19 mouse cellular contexts compared by ENCODE assay signal in the genomic region with DNA sequence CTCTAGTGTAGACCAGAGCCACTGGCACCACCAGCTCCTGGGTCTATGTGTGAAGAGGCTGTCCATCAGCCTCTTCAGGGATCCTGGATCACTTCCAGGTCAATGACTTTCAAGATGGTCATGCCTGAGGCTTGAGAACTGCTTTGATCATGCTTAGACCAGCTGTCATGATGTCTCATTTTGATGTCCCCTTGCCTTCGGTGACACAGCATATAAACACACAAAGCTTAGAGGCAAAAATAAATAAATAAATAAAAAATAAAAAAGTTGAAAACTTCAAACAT.
DNase-seq lines count a peak whose midpoint lies in the region; ATAC-seq lines count a peak whose summit lies in the region.
"Had no signal": no experiment of that assay in that cellular context is flagged by ENCODE, and none has a peak within 500 bp of the region (broad histone marks: within the 10 kb centered on the region; RNA-seq: fewer than 3 reads in every experiment).

No protein-coding gene starts in this region.

- H3K36me3 ChIP-seq in hindbrain, embryonic 16.5 days (ENCODE audit: control insufficient read depth, insufficient read depth, low read length) = no peaks in the 10 kb centered on the region
- no peaks in the 10 kb centered on the region for H3K36me3 ChIP-seq in hindbrain, embryonic 10.5 days
- no peaks in the 10 kb centered on the region for H3K36me3 ChIP-seq in neural tube, embryonic 11.5 days (ENCODE audit: control insufficient read depth, insufficient read depth, low read length)
- H3K36me3 ChIP-seq in neural tube, embryonic 15.5 days = no peaks in the 10 kb centered on the region
- H3K36me3 ChIP-seq: embryonic facial prominence, embryonic 15.5 days; forebrain, embryonic 10.5 days; heart, embryonic 13.5 days; hindbrain, embryonic 15.5 days had no signal

- H3K4me2 ChIP-seq in hindbrain, embryonic 16.5 days (ENCODE audit: low read length) = no peak overlapping the region
- no peak overlapping the region for H3K4me2 ChIP-seq in neural tube, embryonic 11.5 days (ENCODE audit: low read depth)
- no peak overlapping the region for H3K4me2 ChIP-seq in neural tube, embryonic 15.5 days
- H3K4me2 ChIP-seq: embryonic facial prominence, embryonic 15.5 days; heart, embryonic 13.5 days; hindbrain, embryonic 15.5 days had no signal

- H3K4me3 ChIP-seq in hindbrain, embryonic 16.5 days (ENCODE audit: low read length) = no peak overlapping the region
- no peak overlapping the region for H3K4me3 ChIP-seq in hindbrain, embryonic 10.5 days
- H3K4me3 ChIP-seq in neural tube, embryonic 11.5 days (ENCODE audit: low read depth, low read length) = no peak overlapping the region
- H3K4me3 ChIP-seq in neural tube, embryonic 15.5 days (replicated peaks) = no peak overlapping the region
- H3K4me3 ChIP-seq: embryonic facial prominence, embryonic 15.5 days; erythroblast, embryonic 14.5 days; forebrain, embryonic 10.5 days; gastrocnemius, adult 2 months; heart, embryonic 13.5 days; hindbrain, embryonic 15.5 days had no signal

- DNase-seq in hindbrain, embryonic 10.5 days (ENCODE audit: low spot score) = no peak
- DNase-seq in lung, postnatal 10 days = peak; percentile 21
- DNase-seq in lung, adult 18-20 months = no peak
- no peak for DNase-seq in neural tube, embryonic 11.5 days (ENCODE audit: low spot score)
- DNase-seq in embryo, embryonic 10 days (ENCODE audit: low spot score) = no peak
- DNase-seq: adrenal gland, postnatal 10 days; cerebellum, adult 11-12 months; cerebellum, adult 9-10 months; embryo, embryonic 11 days; gastrocnemius, adult 2 months; gastrocnemius, postnatal 25 days had no signal

- no peaks in the 10 kb centered on the region for H3K27me3 ChIP-seq in hindbrain, embryonic 16.5 days (replicated peaks; ENCODE audit: control insufficient read depth, insufficient read depth, low read length)
- H3K27me3 ChIP-seq in hindbrain, embryonic 10.5 days (ENCODE audit: insufficient read depth, poor library complexity, severe bottlenecking) = no peaks in the 10 kb centered on the region
- no peaks in the 10 kb centered on the region for H3K27me3 ChIP-seq in neural tube, embryonic 11.5 days (ENCODE audit: control insufficient read depth, insufficient read depth, low read length)
- H3K27me3 ChIP-seq in neural tube, embryonic 15.5 days (replicated peaks) = no peaks in the 10 kb centered on the region
- H3K27me3 ChIP-seq: embryonic facial prominence, embryonic 15.5 days; heart, embryonic 13.5 days; hindbrain, embryonic 15.5 days had no signal

- no peak overlapping the region for H3K9ac ChIP-seq in hindbrain, embryonic 16.5 days (ENCODE audit: low read depth, low read length)
- no peak overlapping the region for H3K9ac ChIP-seq in neural tube, embryonic 11.5 days (ENCODE audit: low read length)
- no peak overlapping the region for H3K9ac ChIP-seq in neural tube, embryonic 15.5 days (replicated peaks)
- H3K9ac ChIP-seq: embryonic facial prominence, embryonic 15.5 days; heart, embryonic 13.5 days; hindbrain, embryonic 15.5 days had no signal

- no peaks in the 10 kb centered on the region for H3K4me1 ChIP-seq in hindbrain, embryonic 16.5 days (ENCODE audit: control insufficient read depth, insufficient read depth, low read depth, low read length)
- H3K4me1 ChIP-seq in hindbrain, embryonic 10.5 days (replicated peaks) = peaks cover 12% of the 10 kb centered on the region; the same call in 1 of the 2 replicates
- H3K4me1 ChIP-seq in neural tube, embryonic 11.5 days (ENCODE audit: control insufficient read depth, insufficient read depth, low read length) = no peaks in the 10 kb centered on the region
- H3K4me1 ChIP-seq in neural tube, embryonic 15.5 days = no peaks in the 10 kb centered on the region
- H3K4me1 ChIP-seq: embryonic facial prominence, embryonic 15.5 days; heart, embryonic 13.5 days; hindbrain, embryonic 15.5 days had no signal

- 78% methylated on average over 1 of the region's 1 CpGs for WGBS in hindbrain, embryonic 16.5 days
- 89% methylated on average over 1 of the region's 1 CpGs for WGBS in hindbrain, embryonic 10.5 days
- 81% methylated on average over 1 of the region's 1 CpGs for WGBS in neural tube, embryonic 11.5 days
- 84% methylated on average over 1 of the region's 1 CpGs for WGBS in neural tube, embryonic 15.5 days

- ATAC-seq in hindbrain, embryonic 16.5 days = peak; percentile 45; the same call in 1 of the 2 replicates
- ATAC-seq in neural tube, embryonic 11.5 days (ENCODE audit: insufficient read depth, low FRiP score, low TSS enrichment) = peak; percentile 24; the same call in 1 of the 2 replicates
- ATAC-seq in neural tube, embryonic 15.5 days (ENCODE audit: low FRiP score) = no peak
- ATAC-seq: forebrain, embryonic 14.5 days had no signal

- no peaks in the 10 kb centered on the region for H3K9me3 ChIP-seq in hindbrain, embryonic 16.5 days (ENCODE audit: control insufficient read depth, low read length)
- no peaks in the 10 kb centered on the region for H3K9me3 ChIP-seq in hindbrain, embryonic 10.5 days
- no peaks in the 10 kb centered on the region for H3K9me3 ChIP-seq in neural tube, embryonic 11.5 days (ENCODE audit: control insufficient read depth, low read length)
- no peaks in the 10 kb centered on the region for H3K9me3 ChIP-seq in neural tube, embryonic 15.5 days (replicated peaks)
- H3K9me3 ChIP-seq: embryonic facial prominence, embryonic 15.5 days; forebrain, embryonic 10.5 days; heart, embryonic 13.5 days; hindbrain, embryonic 15.5 days had no signal

- H3K27ac ChIP-seq in hindbrain, embryonic 16.5 days (ENCODE audit: low read depth, low read length) = no peak overlapping the region
- H3K27ac ChIP-seq in hindbrain, embryonic 10.5 days = no peak overlapping the region
- H3K27ac ChIP-seq in neural tube, embryonic 11.5 days (ENCODE audit: low read depth, low read length) = no peak overlapping the region
- H3K27ac ChIP-seq in neural tube, embryonic 15.5 days (replicated peaks) = no peak overlapping the region
- H3K27ac ChIP-seq: embryonic facial prominence, embryonic 15.5 days; forebrain, embryonic 10.5 days; gastrocnemius, adult 2 months; heart, embryonic 13.5 days; hindbrain, embryonic 15.5 days had no signal
